Mouse (Mus musculus) small intestine, adult 2 months (tissue): ENCODE measurements at regions not wholly inside any gene's neighbourhood (a gene's known extent, or its start where the extent isn't known, plus 50 kb on each side); places are given as distances from the start of the nearest gene placed in this dataset.

ENCODE experiments used
- CTCF ChIP-seq: fragments of 200-500 bp; IDR thresholded peaks from 2 replicates; pipeline ENCODE4 v1.5.1; 2012; ENCODE audit warnings: low read depth, mild to moderate bottlenecking, control low read depth, inconsistent platforms, low read length, moderate library complexity, mixed read lengths; ENCODE audit not compliant: insufficient replicate concordance, insufficient read length; ENCODE audit errors: extremely low read depth
- POLR2A ChIP-seq: fragments of 200-500 bp; IDR thresholded peaks from 2 replicates; pipeline ENCODE4 v1.6.1; 2012; ENCODE audit warnings: low read depth, mild to moderate bottlenecking, control low read depth, inconsistent platforms, low read length, moderate library complexity

GRCm38 (mm10) chr2:21044781-21045180 lies 76.1 kb upstream of the Arhgap21 start:
- TF ChIP-seq CTCF = no peak
- no peak for TF ChIP-seq POLR2A
